ENCODE assay signal across 18 mouse cellular contexts in genomic region chr2:100785392-100785791, GRCm38 (mm10).
"Had no signal": no experiment of that assay in that cellular context is flagged by ENCODE, and none has a peak within 500 bp of the region (broad histone marks: within the 10 kb centered on the region; RNA-seq: fewer than 3 reads in every experiment).

No protein-coding gene starts in this region.

- H3K36me3 ChIP-seq: midbrain, embryonic 10.5 days; midbrain, embryonic 12.5 days; neural tube, embryonic 13.5 days; neural tube, embryonic 15.5 days; stomach, embryonic 15.5 days had no signal

- H3K4me2 ChIP-seq: lung, embryonic 14.5 days; midbrain, embryonic 12.5 days; neural tube, embryonic 13.5 days; neural tube, embryonic 15.5 days; stomach, embryonic 15.5 days had no signal

- H3K9ac ChIP-seq: lung, embryonic 14.5 days; midbrain, embryonic 12.5 days; neural tube, embryonic 13.5 days; neural tube, embryonic 15.5 days; stomach, embryonic 15.5 days had no signal

- H3K4me1 ChIP-seq: midbrain, embryonic 10.5 days; midbrain, embryonic 12.5 days; neural tube, embryonic 13.5 days; neural tube, embryonic 15.5 days; stomach, embryonic 15.5 days had no signal

- H3K27me3 ChIP-seq: midbrain, embryonic 12.5 days; neural tube, embryonic 13.5 days; neural tube, embryonic 15.5 days; stomach, embryonic 15.5 days had no signal

- H3K9me3 ChIP-seq: midbrain, embryonic 10.5 days; midbrain, embryonic 12.5 days; neural tube, embryonic 13.5 days; neural tube, embryonic 15.5 days; stomach, embryonic 15.5 days had no signal

- ATAC-seq: midbrain, embryonic 16.5 days had no signal

- H3K27ac ChIP-seq: midbrain, embryonic 10.5 days; midbrain, embryonic 12.5 days; neural tube, embryonic 13.5 days; neural tube, embryonic 15.5 days; stomach, embryonic 15.5 days; stomach, postnatal 0 days had no signal

- DNase-seq: lung, adult 18-20 months; lung, embryonic 14.5 days; lung, postnatal 10 days; lung, postnatal 4 days; midbrain, embryonic 14.5 days; right cerebral cortex, adult 18-20 months; right cerebral cortex, postnatal 14 days; thymus, adult 2 months; thymus, postnatal 25 days; thymus, postnatal 4 days had no signal

- H3K4me3 ChIP-seq: midbrain, embryonic 10.5 days; midbrain, embryonic 12.5 days; myocyte; neural tube, embryonic 13.5 days; neural tube, embryonic 15.5 days; stomach, embryonic 15.5 days had no signal
